Mouse (Mus musculus): ENCODE data around the gene Ctdsp2.

DNA sequence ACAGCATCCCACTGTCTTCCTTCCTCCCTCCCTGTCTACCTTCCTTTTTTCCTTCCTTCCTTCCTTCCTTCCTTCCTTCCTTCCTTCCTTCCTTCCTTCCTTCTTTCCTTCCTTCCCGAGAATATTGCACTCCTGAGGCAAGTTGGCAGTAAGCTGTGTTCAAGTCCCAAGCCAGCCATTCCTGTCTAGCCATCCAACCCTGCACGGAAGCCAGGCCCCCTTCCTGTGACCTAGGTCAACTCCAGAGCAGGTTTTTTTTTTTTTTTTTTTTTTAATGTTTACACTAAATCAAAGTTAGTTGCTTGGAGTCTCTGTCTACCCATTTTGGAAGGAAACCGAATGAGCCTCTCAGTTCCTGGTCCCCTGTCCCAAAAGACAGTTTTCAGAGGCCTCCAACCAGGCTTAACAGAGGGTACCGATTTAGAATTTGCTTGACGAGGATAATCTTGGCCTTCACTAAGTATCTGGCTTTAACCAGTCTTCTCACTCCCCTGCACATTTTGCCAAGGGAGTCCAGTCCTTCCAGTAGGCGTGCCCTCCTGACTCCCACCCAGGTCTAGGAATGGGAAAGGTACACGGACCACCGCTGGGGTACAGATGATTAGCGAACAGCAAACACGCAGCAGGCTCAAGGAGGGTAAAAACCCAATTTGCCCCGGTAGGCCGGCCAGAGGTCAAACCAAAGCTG is 7.0 kb upstream of the Ctdsp2 start:
- TF ChIP-seq CTCF (IDR thresholded peaks at IDR 0.05; ENCODE audit: low read depth) (no peak), EP300 (IDR thresholded peaks at IDR 0.05; ENCODE audit: low read depth) (no peak)
